Comparison of ENCODE assay signal across 23 mouse cellular contexts in genomic region chr16:25504829-25505228, GRCm38 (mm10).
DNase-seq lines count a peak whose midpoint lies in the region; ATAC-seq and TF ChIP-seq lines count a peak whose summit lies in the region.
"Had no signal": no experiment of that assay in that cellular context is flagged by ENCODE, and none has a peak within 500 bp of the region (broad histone marks: within the 10 kb centered on the region; RNA-seq: fewer than 3 reads in every experiment).

No protein-coding gene starts in this region.

- DNase-seq in gastrocnemius, adult 2 months, result no peak
- no peak for DNase-seq in gastrocnemius, postnatal 36 days
- DNase-seq in kidney, postnatal 0 days (ENCODE audit: low spot score), result peak; percentile 46
- no peak for DNase-seq in kidney, postnatal 14 days
- peak; percentile 29 for DNase-seq in brain, embryonic 14.5 days (ENCODE audit: low read depth)
- peak; percentile 45 for DNase-seq in skeletal muscle tissue, adult 2 months (ENCODE audit: low read depth, low spot score)
- no peak for DNase-seq in T-cell, adult 2 months (ENCODE audit: low spot score)
- DNase-seq: adrenal gland, postnatal 25 days; cerebellum, adult 9-10 months; gastrocnemius, postnatal 25 days; heart, adult 2 months; heart, postnatal 14 days; liver, postnatal 0 days; lung, postnatal 10 days; right cerebral cortex, postnatal 25 days; thymus, postnatal 25 days had no signal

- no peak overlapping the region for H3K9ac ChIP-seq in kidney, postnatal 0 days (ENCODE audit: low read depth, low read length)
- H3K9ac ChIP-seq: forebrain, embryonic 15.5 days; heart, embryonic 13.5 days; hindbrain, embryonic 15.5 days; kidney, embryonic 15.5 days; liver, postnatal 0 days had no signal

- WGBS in kidney, postnatal 0 days, result 29% methylated on average over 3 of the region's 3 CpGs

- peak overlapping the region; percentile 72 for H3K27ac ChIP-seq in gastrocnemius, adult 2 months
- no peak overlapping the region for H3K27ac ChIP-seq in kidney, postnatal 0 days
- H3K27ac ChIP-seq: forebrain, embryonic 15.5 days; heart, adult 2 months; heart, embryonic 13.5 days; hindbrain, embryonic 15.5 days; kidney, embryonic 15.5 days had no signal

- TF ChIP-seq CTCF in gastrocnemius, adult 2 months (IDR thresholded peaks at IDR 0.05), result no peak
- TF ChIP-seq CTCF in kidney, postnatal 0 days (IDR thresholded peaks at IDR 0.05; ENCODE audit: low read depth), result no peak
- no peak for TF ChIP-seq CTCF in brain, embryonic 14.5 days (IDR thresholded peaks at IDR 0.05; ENCODE audit: borderline replicate concordance, extremely low read depth, insufficient read depth, insufficient read length)

- no peaks in the 10 kb centered on the region for H3K4me1 ChIP-seq in kidney, postnatal 0 days (replicated peaks; ENCODE audit: insufficient read depth, low read length)
- H3K4me1 ChIP-seq: forebrain, embryonic 15.5 days; heart, embryonic 13.5 days; hindbrain, embryonic 15.5 days; kidney, embryonic 15.5 days had no signal

- no peaks in the 10 kb centered on the region for H3K9me3 ChIP-seq in kidney, postnatal 0 days (replicated peaks; ENCODE audit: low read length)
- H3K9me3 ChIP-seq: forebrain, embryonic 15.5 days; heart, embryonic 13.5 days; hindbrain, embryonic 15.5 days; kidney, embryonic 15.5 days had no signal

- intact Hi-C loops in gastrocnemius, adult 2 months (cut with DNase I), result no loop called here
- intact Hi-C loops in gastrocnemius, postnatal 36 days (cut with DNase I), result no loop called here

- H3K27me3 ChIP-seq in kidney, postnatal 0 days (ENCODE audit: insufficient read depth, low read length), result no peaks in the 10 kb centered on the region
- H3K27me3 ChIP-seq: forebrain, embryonic 15.5 days; heart, embryonic 13.5 days; hindbrain, embryonic 15.5 days; kidney, embryonic 15.5 days had no signal

- TF ChIP-seq POLR2A in brain, embryonic 14.5 days (IDR thresholded peaks at IDR 0.05; ENCODE audit: borderline replicate concordance, extremely low read depth, insufficient read depth, insufficient read length, poor library complexity, severe bottlenecking), result no peak

- ATAC-seq in kidney, postnatal 0 days (replicated peaks; ENCODE audit: low FRiP score, low read depth), result no peak
- ATAC-seq: forebrain, embryonic 15.5 days; intestine, embryonic 16.5 days; liver, postnatal 0 days had no signal

- H3K4me3 ChIP-seq in gastrocnemius, adult 2 months, result peak overlapping the region; percentile 29
- no peak overlapping the region for H3K4me3 ChIP-seq in kidney, postnatal 0 days (replicated peaks; ENCODE audit: low read depth, low read length)
- H3K4me3 ChIP-seq: forebrain, embryonic 15.5 days; heart, adult 2 months; heart, embryonic 13.5 days; hindbrain, embryonic 15.5 days; kidney, embryonic 15.5 days had no signal

- no peak overlapping the region for H3K4me2 ChIP-seq in kidney, postnatal 0 days (ENCODE audit: low read length)
- H3K4me2 ChIP-seq: forebrain, embryonic 15.5 days; heart, embryonic 13.5 days; hindbrain, embryonic 15.5 days; kidney, embryonic 15.5 days; liver, embryonic 11.5 days; midbrain, embryonic 11.5 days had no signal

- H3K36me3 ChIP-seq in kidney, postnatal 0 days (ENCODE audit: insufficient read depth, low read length), result no peaks in the 10 kb centered on the region
- H3K36me3 ChIP-seq: forebrain, embryonic 15.5 days; heart, embryonic 13.5 days; hindbrain, embryonic 15.5 days; kidney, embryonic 15.5 days had no signal

Comparison
In these comparisons a context has a peak if more than half of its experiments do, and no peak if none do; other contexts are left out.
1. DNase-seq: peak in kidney, postnatal 0 days (single experiment), brain, embryonic 14.5 days (single experiment) and skeletal muscle tissue, adult 2 months (single experiment); none in gastrocnemius, adult 2 months (single experiment), gastrocnemius, postnatal 36 days (0 of 2), kidney, postnatal 14 days (single experiment) and T-cell, adult 2 months (single experiment).